Mouse (Mus musculus) mouse embryonic stem cell (cell line): ENCODE results near the gene Atad1.

Source experiments
- in situ Hi-C, 2 experiments: fragments of 300-500 bp; cut with MboI; formaldehyde crosslinking; loops; 1 replicate in 1 of 2; 3 replicates in 1 of 2; pipeline ENCODE4 v1.14.3; 2019 to 2020; ENCODE audit warnings: low sequenced_read_pairs in 2 of 2, low pct_unique_long_range_greater_than_20kb in 1 of 2, mixed read lengths in 1 of 2; ENCODE audit not compliant: unreplicated experiment in 1 of 2

Atad1 gene

DNA sequence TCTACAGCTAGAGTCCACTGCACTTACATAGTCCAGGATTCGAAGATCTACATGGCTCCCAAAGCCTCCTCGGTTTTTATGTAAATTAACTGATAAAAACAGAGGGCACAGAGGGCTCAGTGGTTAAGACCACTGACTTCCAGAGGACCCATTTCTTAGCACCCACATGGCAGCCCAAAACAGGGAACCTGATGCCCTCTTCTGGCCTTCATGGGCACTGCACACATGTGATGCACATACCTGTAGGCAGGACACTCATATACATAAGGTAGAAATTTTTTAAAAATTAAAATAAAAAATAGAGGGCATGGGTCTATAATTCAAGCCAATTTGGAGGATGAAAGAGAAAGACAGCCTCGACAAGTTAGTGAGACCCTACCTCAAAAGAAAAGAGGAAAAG lies 95.9 kb downstream of the Atad1 start:
- in situ Hi-C loops, result no loop called here

DNA sequence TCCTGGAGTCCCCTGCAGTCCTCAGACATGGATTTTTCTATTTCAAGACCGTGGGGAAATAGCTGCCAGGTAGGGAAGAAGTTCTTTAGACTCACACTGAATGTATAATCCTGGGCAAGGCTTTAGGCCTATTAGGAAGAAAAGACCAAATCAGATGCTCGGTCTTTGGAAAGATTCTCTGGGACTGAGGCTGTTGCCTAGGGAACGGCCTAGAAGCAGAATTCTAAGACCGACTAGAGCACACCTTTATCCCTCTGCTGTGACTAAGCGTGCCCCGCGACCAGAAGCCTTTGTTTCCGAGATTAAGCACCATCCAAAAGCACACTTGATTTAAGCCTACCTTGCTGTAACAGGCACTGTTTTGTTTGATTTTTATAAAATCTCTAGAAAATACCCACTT lies 97.6 kb downstream of the Atad1 start:
- in situ Hi-C loops, result no loop called here

GRCm38 (mm10) chr19:32641535-32641934 lies 98.1 kb downstream of the Atad1 start:
- in situ Hi-C loops, result no loop called here

GRCm38 (mm10) chr19:32638276-32638903 lies 101.2 kb downstream of the Atad1 start:
- in situ Hi-C loops, result no loop called here

- in situ Hi-C loops, result no loop called here
Measured at GRCm38 (mm10) chr19:32637357-32638275, 102.0 kb downstream of the Atad1 start.

GRCm38 (mm10) chr19:32634916-32635315 lies 104.7 kb downstream of the Atad1 start:
- in situ Hi-C loops, result no loop called here

GRCm38 (mm10) chr19:32628572-32629132 lies 110.9 kb downstream of the Atad1 start:
- in situ Hi-C loops, result no loop called here

DNA sequence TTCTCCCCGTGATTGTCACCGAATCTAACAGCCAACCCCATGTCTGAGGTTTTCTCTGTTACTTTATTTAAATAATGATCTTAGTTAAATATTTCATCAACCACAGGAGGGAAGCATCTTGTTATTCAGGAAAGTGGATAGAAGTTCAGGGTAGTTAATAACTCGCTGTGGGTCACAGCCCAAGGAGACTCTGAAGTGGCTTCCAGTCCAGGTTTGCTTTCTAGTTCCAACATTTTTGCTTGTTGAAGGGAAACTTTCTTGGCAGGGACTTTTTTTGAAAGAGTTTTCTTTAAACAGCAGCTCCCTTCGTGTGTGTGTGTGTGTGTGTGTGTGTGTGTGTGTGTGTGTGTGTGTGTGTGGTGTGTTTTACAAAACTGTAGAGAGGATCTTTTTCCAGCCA lies 112.0 kb downstream of the Atad1 start:
- in situ Hi-C loops, result no loop called here

DNA sequence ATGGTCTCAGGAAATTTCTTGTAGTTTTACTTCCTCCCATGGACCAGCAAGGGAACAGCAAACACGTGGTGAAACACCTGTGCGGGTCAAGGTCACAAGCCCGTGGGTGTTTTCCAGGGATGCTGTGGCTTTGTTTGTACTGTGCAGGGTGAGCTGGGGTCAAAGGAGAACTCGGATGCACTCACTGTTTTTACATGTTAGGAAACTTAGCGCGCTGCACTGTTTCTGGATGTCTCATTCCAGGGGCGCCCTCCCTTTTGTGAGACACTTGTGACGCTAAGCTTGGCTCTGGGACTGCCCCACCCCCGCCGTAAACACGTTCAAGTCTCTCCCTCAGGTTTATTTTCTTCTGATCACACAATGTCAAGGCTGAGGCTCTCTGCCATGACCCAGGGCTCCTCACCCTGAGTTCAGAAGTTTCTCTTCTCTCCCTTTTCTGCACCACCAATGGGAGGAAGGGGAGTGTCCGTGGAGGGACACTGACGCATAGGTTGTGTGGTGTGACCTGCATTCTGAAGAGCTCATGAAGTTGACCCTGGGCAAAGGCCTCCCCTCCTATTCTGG lies 112.7 kb downstream of the Atad1 start:
- in situ Hi-C loops, result no loop called here

- in situ Hi-C loops, result no loop called here
Measured at GRCm38 (mm10) chr19:32622142-32622541, 117.4 kb downstream of the Atad1 start.
